Mouse (Mus musculus) ES-E14 (cell line): ENCODE results near the gene Emp1. TPM values are rescaled to one million over a fixed set of nuclear protein-coding genes. Genes with fewer than 3 reads are reported as not detected.
A peak's percentile ranks its signal among the peaks of the same experiment; 100 is the strongest.

ENCODE experiments used
- DNase-seq: peaks from one replicate; pipeline ENCODE4 v3.0.0-alpha.2; 2013; ENCODE audit warnings: low read depth, low spot score
- H3K27ac ChIP-seq: 2 replicates; pipeline ENCODE4 v1.5.1; 2012; ENCODE audit warnings: low read depth, mild to moderate bottlenecking, low read length, moderate library complexity, mixed read lengths; ENCODE audit not compliant: poor library complexity, insufficient read depth, severe bottlenecking
- H3K36me3 ChIP-seq: 2 replicates; pipeline ENCODE4 v1.6.1; 2012; ENCODE audit warnings: mild to moderate bottlenecking, low read length, moderate library complexity, mixed read lengths; ENCODE audit not compliant: control insufficient read depth, poor library complexity, insufficient read depth, severe bottlenecking
- H3K4me1 ChIP-seq, 2 experiments: fragments of 150-350 bp in 1 of 2; sonication (generic) in 1 of 2; 2 replicates each; pipeline ENCODE4 v1.6.1; 2012; ENCODE audit warnings: low read length in 2 of 2, mild to moderate bottlenecking in 1 of 2, mixed read lengths in 1 of 2; ENCODE audit not compliant: control insufficient read depth in 2 of 2, insufficient read depth in 2 of 2, poor library complexity in 1 of 2
- H3K4me3 ChIP-seq, 2 experiments: fragments of 150-350 bp in 1 of 2; sonication (generic) in 1 of 2; 2 replicates each; pipeline ENCODE4 v1.5.1; 2012; ENCODE audit warnings: low read length in 2 of 2, low read depth in 1 of 2, mild to moderate bottlenecking in 1 of 2, mixed read lengths in 1 of 2; ENCODE audit not compliant: insufficient read depth in 1 of 2, poor library complexity in 1 of 2, severe bottlenecking in 1 of 2
- H3K9ac ChIP-seq: 2 replicates; pipeline ENCODE4 v1.6.1; 2012; ENCODE audit warnings: low read depth, mild to moderate bottlenecking, low read length, mixed read lengths; ENCODE audit not compliant: poor library complexity, insufficient read depth, severe bottlenecking
- H3K9me3 ChIP-seq: fragments of 150-350 bp; sonication (generic); 2 replicates; pipeline ENCODE4 v1.6.1; 2012; ENCODE audit warnings: low read depth, mild to moderate bottlenecking, low read length; ENCODE audit not compliant: control insufficient read depth, insufficient read depth
- CHD2 ChIP-seq: IDR thresholded peaks from 2 replicates; pipeline ENCODE4 v1.6.1; 2014; ENCODE audit warnings: mild to moderate bottlenecking, low read depth, low read length, inconsistent platforms
- HCFC1 ChIP-seq: IDR thresholded peaks from 2 replicates; pipeline ENCODE4 v1.6.1; 2012; ENCODE audit warnings: low read length, inconsistent platforms, borderline replicate concordance; ENCODE audit not compliant: insufficient read depth
- MAFK ChIP-seq: IDR thresholded peaks from 2 replicates; pipeline ENCODE4 v1.6.1; 2014; ENCODE audit warnings: mild to moderate bottlenecking, low read depth, low read length, inconsistent platforms; ENCODE audit not compliant: insufficient read depth
- ZC3H11A ChIP-seq: IDR thresholded peaks from 2 replicates; pipeline ENCODE4 v1.6.1; 2012; ENCODE audit warnings: low read depth, mild to moderate bottlenecking, inconsistent platforms, low read length, borderline replicate concordance
- ZNF384 ChIP-seq: IDR thresholded peaks from 2 replicates; pipeline ENCODE4 v1.6.1; 2012; ENCODE audit warnings: low read depth, low read length, inconsistent platforms
- in situ Hi-C, 2 experiments: fragments of 600-800 bp; cut with MboI; formaldehyde crosslinking; loops; one replicate each; pipeline ENCODE4 v1.15.1; 2025; ENCODE audit warnings: low sequenced_read_pairs in 2 of 2, inconsistent platforms in 1 of 2; ENCODE audit not compliant: unreplicated experiment in 2 of 2
- total RNA-seq: library from RNA; depleted of rRNA; stranded (reverse); fragments of 300-350 nt; gene quantifications from 2 replicates; pipeline ENCODE4 v1.2.3, GENCODE M21; 2012

Emp1 gene
- total RNA-seq, 1 experiment = 61.3 TPM

DNA sequence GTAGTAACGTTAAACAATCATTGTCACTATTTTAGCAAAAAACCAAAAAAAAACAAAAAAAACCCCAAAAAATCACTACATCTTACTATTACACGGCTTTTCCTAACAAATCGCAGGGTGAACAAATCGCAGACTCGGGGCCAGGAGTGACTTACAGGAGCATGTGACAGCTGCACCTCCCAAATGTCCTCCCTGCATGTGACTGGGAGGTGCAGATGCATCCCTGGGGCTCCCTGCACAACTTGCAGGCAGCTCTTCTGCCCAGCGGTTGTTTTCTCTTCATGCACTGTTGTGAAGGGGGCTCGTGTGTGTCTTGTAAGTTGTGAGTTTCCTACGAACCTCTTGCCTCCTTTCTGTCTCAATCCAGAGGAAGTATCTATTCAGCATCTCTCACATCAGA, 33.0 kb downstream of the Emp1 start:
- TF ChIP-seq HCFC1 = no peak
- no peak for TF ChIP-seq CHD2
- no peak for TF ChIP-seq ZC3H11A
- no peak for TF ChIP-seq ZNF384
- TF ChIP-seq MAFK = no peak
- no peak overlapping the region for H3K4me3 ChIP-seq
- H3K27ac ChIP-seq = no peak overlapping the region
- H3K4me1 ChIP-seq = no peaks in the 10 kb centered on the region
- no peak for DNase-seq
- no peaks in the 10 kb centered on the region for H3K36me3 ChIP-seq
- H3K9ac ChIP-seq = no peak overlapping the region
- in situ Hi-C loops = no loop called here
- H3K9me3 ChIP-seq = no peaks in the 10 kb centered on the region

DNA sequence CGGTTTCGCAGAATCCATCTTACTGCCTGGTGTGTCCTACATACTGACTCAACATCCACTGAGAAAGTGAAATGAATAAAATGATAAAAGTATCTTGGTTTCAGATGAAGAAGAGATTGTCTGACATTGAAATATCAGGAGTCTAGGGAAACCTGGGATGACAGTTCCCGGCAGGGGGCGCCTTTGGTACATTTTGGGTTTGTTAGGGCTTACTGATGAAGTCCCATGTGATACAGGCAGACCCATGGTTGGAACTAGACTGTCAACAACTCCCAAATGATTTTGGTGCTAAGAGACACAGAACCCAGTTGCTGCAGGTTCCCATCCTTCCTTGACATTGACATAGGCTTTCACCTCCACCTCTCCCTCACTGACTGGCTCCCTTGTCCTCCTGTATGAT, 34.7 kb downstream of the Emp1 start:
- no peak for TF ChIP-seq ZC3H11A
- no peak for TF ChIP-seq MAFK
- no peak for TF ChIP-seq HCFC1
- TF ChIP-seq CHD2 = no peak
- TF ChIP-seq ZNF384 = no peak
- no peaks in the 10 kb centered on the region for H3K36me3 ChIP-seq
- no peak overlapping the region for H3K4me3 ChIP-seq
- H3K9me3 ChIP-seq = no peaks in the 10 kb centered on the region
- peak; percentile 44 for DNase-seq
- H3K27ac ChIP-seq = no peak overlapping the region
- H3K9ac ChIP-seq = no peak overlapping the region
- no peaks in the 10 kb centered on the region for H3K4me1 ChIP-seq
- in situ Hi-C loops = no loop called here

GRCm38 (mm10) chr6:135397788-135398187, 35.4 kb downstream of the Emp1 start:
- no peaks in the 10 kb centered on the region for H3K4me1 ChIP-seq
- no peak overlapping the region for H3K27ac ChIP-seq
- H3K9ac ChIP-seq = no peak overlapping the region
- no peaks in the 10 kb centered on the region for H3K36me3 ChIP-seq
- H3K4me3 ChIP-seq = no peak overlapping the region
- DNase-seq = no peak
- in situ Hi-C loops = no loop called here
- no peaks in the 10 kb centered on the region for H3K9me3 ChIP-seq
- no peak for TF ChIP-seq ZC3H11A
- no peak for TF ChIP-seq HCFC1
- TF ChIP-seq ZNF384 = no peak
- no peak for TF ChIP-seq MAFK
- no peak for TF ChIP-seq CHD2

DNA sequence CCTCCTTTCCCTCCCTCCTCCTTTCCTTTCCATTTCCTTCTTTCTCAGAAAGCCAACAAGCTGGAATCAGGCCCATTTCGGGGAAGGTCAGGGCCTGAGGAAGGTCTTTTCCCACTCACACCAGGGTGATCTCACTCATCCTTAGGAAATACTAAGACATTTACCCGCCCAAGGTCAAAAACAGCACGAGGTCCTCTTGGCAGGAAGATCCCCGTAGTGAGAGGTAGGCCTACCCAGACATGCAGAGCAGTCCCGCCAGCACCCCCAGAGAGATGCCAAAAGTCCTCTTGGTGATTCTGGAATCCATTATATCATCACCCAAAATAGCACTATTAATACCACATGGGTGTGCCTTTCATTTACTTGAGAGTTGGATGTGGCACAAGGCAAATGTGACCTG, 36.5 kb downstream of the Emp1 start:
- Histone ChIP-seq H3K4me1 (no peaks in the 10 kb centered on the region), H3K27ac (no peak overlapping the region), H3K9ac (no peak overlapping the region), H3K9me3 (no peaks in the 10 kb centered on the region), H3K4me3 (no peak overlapping the region), H3K36me3 (no peaks in the 10 kb centered on the region)
- DNase-seq = no peak
- in situ Hi-C loops = no loop called here
- TF ChIP-seq MAFK (no peak), ZNF384 (no peak), HCFC1 (no peak), ZC3H11A (no peak), CHD2 (no peak)

DNA sequence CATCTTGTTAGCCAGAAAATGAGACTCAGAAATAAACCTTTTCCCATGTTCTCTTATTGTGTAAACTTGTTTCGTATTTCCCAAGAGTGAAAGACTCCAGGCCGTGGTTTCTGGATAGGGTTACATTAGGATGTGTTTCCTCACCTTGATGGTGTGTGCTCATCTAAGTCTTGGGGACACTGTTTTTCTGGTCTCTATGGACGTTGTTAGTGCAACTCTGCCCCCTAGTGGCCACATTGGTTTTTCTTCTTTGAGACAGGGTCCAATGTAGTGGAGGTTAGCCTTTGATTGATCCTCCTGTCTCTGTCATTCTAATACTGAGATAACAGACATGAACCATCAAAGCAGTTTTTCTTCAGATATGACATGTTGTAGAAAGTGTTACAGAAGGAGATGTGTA, 38.0 kb downstream of the Emp1 start:
- Histone ChIP-seq H3K36me3 (no peaks in the 10 kb centered on the region), H3K4me1 (no peaks in the 10 kb centered on the region), H3K9ac (no peak overlapping the region), H3K4me3 (no peak overlapping the region), H3K27ac (no peak overlapping the region), H3K9me3 (no peaks in the 10 kb centered on the region)
- DNase-seq = peak; percentile 72
- TF ChIP-seq CHD2 (no peak), ZC3H11A (peak; percentile 89)
- in situ Hi-C loops = loop anchor here (10.0 kb wide), 1 partner anchor 306 kb away; no protein-coding TSS in a partner anchor
